Mouse (Mus musculus) heart, postnatal 25 days (tissue): ENCODE data around the gene Tmem201. TPM values are rescaled to one million over a fixed set of nuclear protein-coding genes. Genes with fewer than 3 reads are reported as not detected.
"Not testable (repeated sequence)": the region's sequence is repeated elsewhere in the genome, so short reads cannot be mapped to it uniquely, and the experiment has no call there.

ENCODE experiments used
- DNase-seq: peaks from one replicate; pipeline ENCODE4 v3.0.0; 2022; ENCODE audit warnings: low spot score
- intact Hi-C: fragments of 180-260 bp; cut with DNase I; formaldehyde crosslinking; loops from one replicate; pipeline ENCODE4 v1.15.1; 2025
- total RNA-seq, 2 experiments: library from RNA; stranded (reverse); gene quantifications; 2 replicates each; pipeline ENCODE4 v1.2.3; 2021

The Tmem201 gene
- total RNA-seq, 2 experiments from 2014 or later = 82.3 to 89.7 TPM

- intact Hi-C loops = loop anchor here (5.0 kb wide), 2 partner anchors 47 to 227 kb away; no protein-coding TSS in a partner anchor
- DNase-seq = no peak
Measured at GRCm38 (mm10) chr4:149750671-149751070, 12.8 kb upstream of the Tmem201 start.

GRCm38 (mm10) chr4:149749663-149750015 is 11.8 kb upstream of the Tmem201 start:
- intact Hi-C loops = loop anchor here (5.0 kb wide), 2 partner anchors 48 to 228 kb away; no protein-coding TSS in a partner anchor
- not testable (repeated sequence) for DNase-seq

- intact Hi-C loops = no loop called here
- no peak for DNase-seq
Measured at GRCm38 (mm10) chr4:149749003-149749662, 11.3 kb upstream of the Tmem201 start.

GRCm38 (mm10) chr4:149744119-149744518 is 6.3 kb upstream of the Tmem201 start:
- intact Hi-C loops = no loop called here
- DNase-seq = no peak

GRCm38 (mm10) chr4:149742011-149742530 is 4.2 kb upstream of the Tmem201 start:
- intact Hi-C loops = no loop called here
- no peak for DNase-seq

DNA sequence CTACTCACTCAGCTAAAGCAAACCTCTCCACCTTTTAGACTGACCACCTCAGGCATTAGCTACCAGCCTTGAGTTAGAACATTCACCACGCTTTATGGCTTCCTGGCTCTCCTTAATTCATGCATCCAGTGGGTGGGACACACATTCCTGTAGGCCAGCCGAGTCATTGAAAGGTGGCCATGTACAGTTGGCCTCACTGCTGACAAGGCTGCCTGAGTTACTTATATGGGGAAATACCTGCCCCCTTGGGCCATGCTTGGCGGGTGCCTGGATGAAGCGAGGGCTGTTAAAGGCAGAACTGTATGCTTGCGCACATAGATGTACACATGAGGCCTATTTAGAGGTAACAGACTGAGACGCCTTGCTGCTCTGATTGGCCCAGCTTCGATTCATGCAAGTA is 2.5 kb upstream of the Tmem201 start:
- intact Hi-C loops = no loop called here
- no peak for DNase-seq

DNA sequence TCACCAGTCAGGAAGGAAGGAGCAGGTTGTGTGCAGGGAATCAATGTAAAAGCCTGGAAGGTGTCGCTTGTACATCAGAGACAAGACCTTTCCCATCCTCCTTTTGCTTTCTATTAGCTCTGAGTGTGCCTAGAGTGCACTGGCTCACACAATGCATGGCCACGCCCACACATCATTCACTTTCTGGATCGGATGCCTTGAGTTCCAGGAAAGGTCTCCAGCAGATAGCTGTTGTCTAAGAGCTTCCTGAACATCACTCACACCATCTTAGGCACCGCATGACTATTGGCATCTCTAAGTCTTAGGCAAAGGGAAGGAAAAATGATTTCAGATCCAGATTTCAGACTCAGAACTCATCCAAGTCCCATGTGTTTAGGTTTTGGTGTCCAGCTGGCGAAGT is 1.6 kb upstream of the Tmem201 start:
- DNase-seq = no peak
- intact Hi-C loops = loop anchor here (2.0 kb wide), 1 partner anchor 15 kb away; no protein-coding TSS in a partner anchor

DNA sequence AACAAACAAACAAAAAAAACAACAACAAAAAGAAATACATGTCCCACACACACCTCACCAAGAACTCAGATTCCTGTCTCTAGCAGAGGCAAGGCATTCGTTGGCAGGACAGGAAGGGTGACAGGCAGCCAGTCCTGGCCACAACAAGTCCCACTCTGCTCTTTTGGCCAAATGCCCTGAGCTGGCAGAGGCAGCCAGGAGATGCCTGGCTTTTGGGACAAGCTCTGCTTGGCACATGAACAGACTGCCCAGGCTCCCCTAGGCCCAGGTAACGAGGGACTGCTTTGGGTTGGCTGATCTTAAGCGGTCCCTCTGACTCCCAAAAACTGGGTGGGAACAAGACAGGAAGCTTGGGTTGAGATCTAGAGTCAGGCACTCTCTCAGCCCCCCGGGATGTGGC is 1.3 kb downstream of the Tmem201 start:
- intact Hi-C loops = no loop called here
- DNase-seq = peak; percentile 55

GRCm38 (mm10) chr4:149735624-149736250 is 2.1 kb downstream of the Tmem201 start:
- no peak for DNase-seq
- intact Hi-C loops = no loop called here

GRCm38 (mm10) chr4:149734730-149735475 is 2.9 kb downstream of the Tmem201 start:
- DNase-seq = no peak
- intact Hi-C loops = no loop called here

- intact Hi-C loops = no loop called here
- no peak for DNase-seq
Measured at GRCm38 (mm10) chr4:149734246-149734645, 3.6 kb downstream of the Tmem201 start.

GRCm38 (mm10) chr4:149733748-149734147 is 4.1 kb downstream of the Tmem201 start:
- peak; percentile 40 for DNase-seq
- intact Hi-C loops = no loop called here

DNA sequence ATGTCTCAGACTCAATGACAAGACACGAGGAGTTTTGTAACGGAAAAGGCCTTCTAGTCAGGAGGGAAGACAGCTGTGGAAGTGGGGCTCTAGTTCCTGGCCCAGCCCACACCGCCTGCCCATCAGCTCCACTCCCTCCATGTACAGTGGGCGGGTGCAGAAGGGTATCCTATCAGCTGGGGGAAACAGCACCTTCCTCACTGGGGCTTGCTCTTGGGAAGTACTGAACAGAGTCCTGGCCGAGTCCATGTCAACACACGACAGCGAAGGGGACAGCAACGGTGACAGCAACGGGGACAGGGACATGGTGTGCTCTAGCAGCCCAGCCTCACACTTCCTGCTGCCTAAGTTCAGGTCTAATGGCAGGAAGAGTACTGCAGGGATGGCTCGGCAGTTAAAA is 5.0 kb downstream of the Tmem201 start:
- DNase-seq = peak; percentile 36

GRCm38 (mm10) chr4:149732313-149732712 is 5.5 kb downstream of the Tmem201 start:
- DNase-seq = no peak
- intact Hi-C loops = no loop called here

More for the DNA sequence above, 5.0 kb downstream of the Tmem201 start:
- intact Hi-C loops = no loop called here

GRCm38 (mm10) chr4:149730827-149731226 is 7.0 kb downstream of the Tmem201 start:
- no peak for DNase-seq
- intact Hi-C loops = no loop called here

DNA sequence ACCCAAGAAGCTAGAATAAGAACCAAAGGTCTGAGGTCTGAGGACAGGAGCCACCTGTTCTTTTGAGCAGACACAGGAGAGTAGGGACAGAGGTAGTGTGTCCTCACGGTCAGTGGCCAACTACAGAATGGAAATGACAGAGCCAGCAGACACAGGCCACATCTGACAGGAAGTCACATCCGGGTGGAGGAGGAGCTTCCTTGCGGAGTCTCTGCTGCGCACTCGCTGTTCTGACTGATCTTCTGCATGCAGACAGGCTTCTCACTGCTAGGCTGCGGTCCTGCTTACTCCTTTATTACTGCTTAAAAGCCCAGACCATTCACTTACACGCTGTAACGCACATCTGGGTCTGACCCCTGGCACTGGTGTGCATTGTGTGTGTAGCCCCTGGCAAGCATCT is 9.0 kb downstream of the Tmem201 start:
- intact Hi-C loops = no loop called here
- DNase-seq = no peak

DNA sequence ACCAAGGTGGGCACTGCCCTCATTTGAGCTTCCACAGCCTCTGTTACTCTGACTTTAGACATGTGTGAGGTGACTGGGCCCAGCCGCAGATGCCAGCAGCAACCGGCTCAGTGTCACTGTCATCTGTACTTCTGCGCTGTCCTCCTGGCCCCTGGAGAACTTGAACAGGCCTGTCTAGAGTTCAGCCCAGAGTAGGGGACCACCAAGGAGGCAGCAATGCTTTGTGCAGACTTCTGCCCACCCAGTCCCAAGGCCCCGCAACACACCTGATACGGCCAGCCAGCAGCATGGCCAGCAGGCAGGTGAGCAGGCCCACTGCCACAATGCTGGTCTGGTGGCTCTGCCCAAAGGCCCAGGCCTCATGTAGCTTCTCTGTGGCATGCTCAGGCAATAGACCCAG is 10.2 kb downstream of the Tmem201 start:
- DNase-seq = no peak
- intact Hi-C loops = no loop called here

- DNase-seq = peak; percentile 51
Measured at GRCm38 (mm10) chr4:149725661-149726350, 12.0 kb downstream of the Tmem201 start.

DNA sequence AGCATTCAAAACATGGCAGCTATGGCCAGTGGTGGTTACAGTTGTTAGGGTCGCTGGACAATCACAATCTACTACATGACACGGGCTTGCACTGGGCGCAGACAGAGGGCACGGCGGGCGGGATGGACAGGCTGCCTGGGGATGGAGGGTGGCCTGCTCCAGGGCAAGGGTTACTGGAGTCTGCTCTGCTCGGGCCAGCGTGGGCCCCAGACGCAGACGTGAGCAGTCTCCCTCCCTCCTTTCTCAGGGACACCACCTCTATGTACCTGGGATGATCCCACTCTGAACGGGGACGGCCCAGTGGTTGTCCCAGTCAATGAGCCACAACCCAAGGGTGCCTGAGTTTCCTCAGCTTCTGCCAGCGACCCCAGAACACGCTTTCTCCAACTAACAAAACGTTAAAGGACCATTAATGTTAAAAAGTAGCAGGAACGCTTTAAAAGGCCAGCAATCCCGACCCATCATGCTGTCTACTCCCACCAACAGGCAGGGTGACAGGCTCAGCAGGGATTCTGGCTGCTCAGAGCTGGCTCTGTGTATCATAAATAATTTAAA is 12.9 kb downstream of the Tmem201 start:
- DNase-seq = no peak
- intact Hi-C loops = loop anchor here (2.0 kb wide), 1 partner anchor 14 kb away; the partner anchor contains the start of gene Tmem201

More at GRCm38 (mm10) chr4:149725661-149726350, 12.0 kb downstream of the Tmem201 start:
- intact Hi-C loops = loop anchor here (2.0 kb wide), 1 partner anchor 13 kb away; the partner anchor contains the start of gene Tmem201
